Mouse (Mus musculus) kidney, adult 2 months (tissue): ENCODE measurements around the gene Iyd.

Experiments used
- CTCF ChIP-seq: fragments of 200-500 bp; conservative IDR thresholded peaks from 2 replicates; pipeline ENCODE4 v1.5.1; 2011; ENCODE audit warnings: low read depth, mild to moderate bottlenecking, control low read depth, low read length, moderate library complexity, mixed read lengths; ENCODE audit not compliant: insufficient read depth, insufficient read length
- POLR2A ChIP-seq: fragments of 200-500 bp; IDR thresholded peaks from one replicate; pipeline ENCODE4 v1.6.1; 2011; ENCODE audit warnings: low read depth, low read length, control low read depth

- no peak for TF ChIP-seq POLR2A
- no peak for TF ChIP-seq CTCF
These were observed 26.1 kb upstream of the Iyd start for GRCm38 (mm10) chr10:3513947-3514346.
